Mouse (Mus musculus) bone marrow macrophage, adult 2 months (primary cell): ENCODE results near the gene Nrxn2.

Source experiments
- CTCF ChIP-seq: IDR thresholded peaks from 2 replicates; pipeline ENCODE4 v1.5.1; 2012; ENCODE audit warnings: low read depth, mild to moderate bottlenecking, low read length, moderate library complexity
- POLR2A ChIP-seq: IDR thresholded peaks from 2 replicates; pipeline ENCODE4 v1.6.1; 2012; ENCODE audit warnings: mild to moderate bottlenecking, low read depth, low read length, borderline replicate concordance

GRCm38 (mm10) chr19:6496462-6497149 lies 78.1 kb downstream of the Nrxn2 start:
- no peak for TF ChIP-seq CTCF
- no peak for TF ChIP-seq POLR2A
